Mouse (Mus musculus): Measurements from ENCODE around the gene 4930451I11Rik. TPM values are rescaled to one million over a fixed set of nuclear protein-coding genes. Genes with fewer than 3 reads are reported as not detected.
A peak's percentile ranks its signal among the peaks of the same experiment; 100 is the strongest.

The 4930451I11Rik gene
- polyA plus RNA-seq, 1 experiment from 2014 or later, result not detected

DNA sequence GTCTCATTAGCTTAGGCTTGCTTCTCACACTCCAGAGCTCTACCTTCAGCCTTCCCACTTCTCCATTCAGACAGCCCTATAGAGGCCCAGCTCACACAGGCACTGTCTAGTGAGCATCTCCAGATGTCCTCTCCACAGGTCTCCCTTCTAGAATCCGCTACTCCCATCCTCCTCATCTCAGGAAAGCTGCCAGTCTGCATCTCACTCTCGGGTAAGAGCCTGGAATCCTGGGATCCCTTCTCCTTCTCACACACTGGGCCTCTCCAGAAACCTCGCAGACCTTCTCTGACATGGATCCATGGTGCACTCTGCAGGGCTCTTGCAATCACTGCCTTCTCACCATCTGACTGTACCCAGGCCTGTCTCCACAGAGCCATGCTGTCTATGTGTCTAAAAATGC lies 24.2 kb upstream of the 4930451I11Rik start:
- Histone ChIP-seq H3K9me3 (no peaks in the 10 kb centered on the region), H3K36me3 (peaks cover 88% of the 10 kb centered on the region), H3K4me1 (peaks cover 8% of the 10 kb centered on the region), H3K27me3 (ENCODE audit: insufficient read depth, poor library complexity, severe bottlenecking) (peaks cover 19% of the 10 kb centered on the region), H3K4me3 (no peak overlapping the region), H3K27ac (no peak overlapping the region)
- WGBS, result 81% methylated on average over 3 of the region's 3 CpGs
- no peak for DNase-seq (ENCODE audit: low spot score)

DNA sequence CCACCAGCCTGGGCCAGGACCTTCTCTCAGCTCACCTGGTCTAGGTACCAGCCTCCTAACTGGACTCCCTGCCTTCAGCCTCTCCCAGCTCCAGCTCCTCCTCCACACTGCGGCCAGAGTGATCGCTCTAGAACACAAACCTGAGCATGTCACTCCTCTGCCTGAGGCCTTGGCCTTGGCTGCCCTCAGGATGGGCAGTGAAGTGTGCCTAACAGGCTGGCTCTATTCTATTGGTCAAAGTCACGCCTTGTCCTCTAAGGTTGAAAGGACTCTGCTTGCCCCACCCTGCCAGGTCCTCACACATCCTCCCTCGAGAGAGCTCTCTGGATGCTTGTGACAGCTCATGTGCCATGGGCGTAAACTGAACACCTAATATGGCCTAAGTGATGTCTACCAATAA lies 22.0 kb upstream of the 4930451I11Rik start:
- peaks cover 41% of the 10 kb centered on the region for H3K27me3 ChIP-seq (ENCODE audit: insufficient read depth, poor library complexity, severe bottlenecking)
- H3K4me3 ChIP-seq, result no peak overlapping the region
- no peaks in the 10 kb centered on the region for H3K9me3 ChIP-seq
- DNase-seq (ENCODE audit: low spot score), result no peak
- peaks cover 70% of the 10 kb centered on the region for H3K36me3 ChIP-seq
- 92% methylated on average over 5 of the region's 5 CpGs for WGBS
- peaks cover 24% of the 10 kb centered on the region for H3K4me1 ChIP-seq
- H3K27ac ChIP-seq, result no peak overlapping the region

DNA sequence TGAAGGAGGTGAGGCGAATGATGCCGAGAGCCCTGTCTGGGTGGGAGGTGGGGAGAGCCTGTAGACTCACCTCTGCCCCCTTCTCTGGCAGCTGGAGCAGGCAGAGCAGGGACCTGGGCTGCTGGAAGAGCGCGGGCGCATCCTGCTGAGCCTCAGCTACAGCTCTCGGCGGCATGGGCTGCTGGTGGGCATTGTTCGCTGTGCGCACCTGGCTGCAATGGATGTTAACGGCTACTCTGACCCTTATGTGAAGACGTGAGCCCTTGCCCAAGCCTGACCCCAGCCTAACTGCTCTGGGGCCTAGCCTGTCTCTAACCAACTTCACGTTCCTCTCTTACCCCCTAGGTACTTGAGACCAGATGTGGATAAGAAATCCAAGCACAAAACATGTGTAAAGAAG lies 19.8 kb upstream of the 4930451I11Rik start:
- H3K36me3 ChIP-seq, result peaks cover 48% of the 10 kb centered on the region
- peaks cover 35% of the 10 kb centered on the region for H3K4me1 ChIP-seq
- no peaks in the 10 kb centered on the region for H3K9me3 ChIP-seq
- no peak overlapping the region; the same call in 1 of the 2 replicates for H3K27ac ChIP-seq
- DNase-seq (ENCODE audit: low spot score), result no peak
- no peak overlapping the region for H3K4me3 ChIP-seq
- peaks cover 63% of the 10 kb centered on the region for H3K27me3 ChIP-seq (ENCODE audit: insufficient read depth, poor library complexity, severe bottlenecking)
- 41% methylated on average over 12 of the region's 12 CpGs for WGBS

DNA sequence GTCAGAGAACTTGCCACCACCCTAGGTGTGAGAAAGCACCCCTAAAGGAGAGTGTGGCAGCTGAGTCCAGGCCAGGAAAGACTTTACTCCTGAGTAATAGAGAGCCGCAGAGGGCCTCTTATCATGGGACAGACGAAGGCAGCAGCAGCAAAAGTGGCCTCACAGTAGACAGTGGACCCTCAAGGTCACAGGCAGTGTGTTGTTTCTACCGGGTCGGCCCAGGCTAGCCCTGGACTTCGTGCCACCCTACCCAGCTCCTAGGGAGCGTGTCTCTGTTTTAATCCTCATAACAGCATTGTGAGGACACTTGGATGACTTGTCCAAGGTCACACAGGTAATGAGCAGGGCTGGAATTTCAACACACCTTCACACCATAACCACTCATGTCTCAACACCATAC lies 18.7 kb upstream of the 4930451I11Rik start:
- no peaks in the 10 kb centered on the region for H3K9me3 ChIP-seq
- H3K27me3 ChIP-seq (ENCODE audit: insufficient read depth, poor library complexity, severe bottlenecking), result peaks cover 63% of the 10 kb centered on the region
- H3K4me1 ChIP-seq, result peaks cover 35% of the 10 kb centered on the region
- H3K4me3 ChIP-seq, result no peak overlapping the region
- no peak for DNase-seq (ENCODE audit: low spot score)
- WGBS, result 66% methylated on average over 6 of the region's 6 CpGs
- peaks cover 38% of the 10 kb centered on the region for H3K36me3 ChIP-seq
- no peak overlapping the region for H3K27ac ChIP-seq

DNA sequence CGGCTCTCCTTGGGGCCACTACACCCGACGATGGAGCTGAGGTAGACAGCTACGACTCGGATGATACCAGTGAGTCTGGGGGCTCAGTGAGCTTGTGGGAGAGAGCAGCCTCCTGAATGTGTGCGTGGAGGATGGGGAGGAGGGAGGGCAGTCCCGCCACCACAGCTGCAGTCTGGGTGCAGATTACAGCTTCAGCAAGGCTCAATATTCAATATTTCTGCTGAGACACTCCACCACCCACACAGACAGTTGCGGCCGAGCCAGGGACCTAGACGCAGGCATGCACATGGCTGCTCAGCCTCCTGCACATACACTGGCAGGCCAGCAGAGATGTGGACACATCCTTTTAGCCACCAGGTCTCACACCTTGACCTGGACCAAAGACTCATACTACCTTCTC lies 17.4 kb upstream of the 4930451I11Rik start:
- WGBS, result 28% methylated on average over 10 of the region's 10 CpGs
- DNase-seq (ENCODE audit: low spot score), result no peak
- Histone ChIP-seq H3K4me1 (peaks cover 35% of the 10 kb centered on the region), H3K27me3 (ENCODE audit: insufficient read depth, poor library complexity, severe bottlenecking) (peaks cover 69% of the 10 kb centered on the region), H3K27ac (0 out of 2 replicates have a peak overlapping the region, but pooled peaks have one; percentile 2), H3K4me3 (peak overlapping the region; percentile 68), H3K9me3 (no peaks in the 10 kb centered on the region), H3K36me3 (peaks cover 24% of the 10 kb centered on the region)

DNA sequence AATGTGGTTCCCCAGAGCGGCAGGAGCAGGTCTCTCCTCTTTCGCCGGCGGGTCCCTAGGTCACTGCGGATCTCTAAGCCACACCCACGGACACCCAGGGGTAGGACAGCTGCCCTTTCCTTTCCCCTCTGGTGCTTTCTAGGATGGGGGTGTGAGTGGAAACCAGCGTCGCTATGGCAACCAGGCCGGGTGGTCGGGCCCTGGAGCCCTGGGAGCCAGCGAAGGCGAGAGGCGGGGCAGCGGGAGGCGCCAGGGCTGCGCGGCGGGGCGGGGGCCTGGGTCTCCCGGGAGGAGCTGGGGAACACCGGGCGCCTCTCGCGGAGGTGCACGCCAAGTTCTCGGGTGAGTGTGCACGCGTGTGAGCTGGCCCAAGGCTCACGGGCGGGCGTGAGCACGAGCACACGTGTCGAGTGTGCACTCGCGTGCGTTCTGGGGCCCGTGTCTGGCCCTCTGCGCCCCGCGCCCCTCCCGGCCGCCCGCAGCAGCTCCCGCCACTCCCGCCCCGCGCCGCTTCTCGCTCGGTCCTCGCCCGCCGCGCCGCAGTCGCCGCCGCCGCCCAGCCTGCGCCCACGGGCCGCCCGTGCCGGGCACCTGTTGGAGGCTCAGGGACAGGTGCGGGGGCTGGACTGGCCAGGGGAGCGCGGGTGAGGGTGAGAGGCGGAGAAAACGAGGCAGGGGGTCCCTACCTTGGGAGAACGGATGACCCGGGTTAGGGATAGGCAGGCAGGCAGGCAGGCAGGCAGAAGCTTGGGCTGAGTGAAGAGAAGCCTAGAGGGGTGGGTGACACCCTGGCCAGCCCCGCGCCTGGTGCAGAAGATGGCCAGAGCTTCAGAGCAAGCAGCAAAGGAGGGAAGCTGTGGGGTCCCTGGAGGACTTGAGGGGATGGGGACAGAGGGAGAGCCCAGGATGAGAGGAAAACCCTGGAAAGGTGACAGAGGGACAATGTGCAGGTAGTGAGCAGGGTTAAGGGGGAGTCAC lies 16.3 kb upstream of the 4930451I11Rik start:
- H3K9me3 ChIP-seq, result no peaks in the 10 kb centered on the region
- under 1% methylated on average over 71 of the region's 74 CpGs for WGBS
- DNase-seq (ENCODE audit: low spot score), result no peak
- peaks cover 35% of the 10 kb centered on the region for H3K4me1 ChIP-seq
- H3K27me3 ChIP-seq (ENCODE audit: insufficient read depth, poor library complexity, severe bottlenecking), result peaks cover 66% of the 10 kb centered on the region
- peaks cover 13% of the 10 kb centered on the region for H3K36me3 ChIP-seq
- H3K4me3 ChIP-seq, result peak overlapping the region; percentile 68
- H3K27ac ChIP-seq, result peak overlapping the region; percentile 56

DNA sequence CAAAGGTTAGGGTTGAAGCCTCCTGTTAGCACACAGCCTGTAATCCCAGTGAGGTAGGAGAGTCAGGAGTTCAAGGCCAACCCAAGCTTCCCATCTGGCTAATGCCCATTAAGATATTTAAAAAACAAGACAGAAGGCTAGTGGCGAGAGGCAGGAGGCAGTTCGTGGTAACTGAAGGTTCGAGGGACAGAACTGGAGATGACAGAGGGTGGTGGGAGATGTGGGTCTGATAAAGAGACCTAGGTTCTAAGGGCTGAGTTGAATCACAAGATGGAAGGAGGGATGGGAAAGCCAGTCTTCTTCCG lies 15.6 kb upstream of the 4930451I11Rik start, which contains the start of gene Doc2a:
Gene Doc2a, plus strand, starts transcription at position 301 of the 305 bp plus-strand sequence.
- no peak for DNase-seq (ENCODE audit: low spot score)
- H3K27ac ChIP-seq, result peak within 1 kb of the TSS; percentile 56
- peak within 1 kb of the TSS; percentile 68 for H3K4me3 ChIP-seq
- peaks cover 61% of the 10 kb centered on the region for H3K27me3 ChIP-seq (ENCODE audit: insufficient read depth, poor library complexity, severe bottlenecking)
- 25% methylated on average over 4 of the region's 4 CpGs for WGBS
- peaks cover 7% of the 10 kb centered on the region for H3K36me3 ChIP-seq
- H3K9me3 ChIP-seq, result no peaks in the 10 kb centered on the region
- peaks cover 35% of the 10 kb centered on the region for H3K4me1 ChIP-seq

DNA sequence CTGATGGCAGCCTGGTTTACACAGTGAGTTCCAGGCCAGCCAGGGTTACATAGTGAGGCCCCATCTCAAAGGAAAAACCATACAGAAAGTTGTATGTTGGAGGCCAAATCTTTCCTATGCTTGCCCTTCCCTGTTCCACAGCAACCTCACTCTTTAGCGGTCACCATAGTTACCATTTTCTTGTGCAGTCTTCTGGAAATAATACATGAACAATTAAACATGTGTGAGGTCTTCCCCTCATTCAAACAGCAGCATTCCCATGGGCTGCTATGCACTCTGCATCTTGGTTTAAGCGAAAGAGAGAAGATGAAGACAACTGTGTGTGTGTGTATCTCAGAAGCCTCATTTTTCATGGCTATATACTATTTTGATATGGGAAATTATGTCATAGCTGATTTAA lies 14.1 kb upstream of the 4930451I11Rik start:
- Histone ChIP-seq H3K4me1 (peaks cover 28% of the 10 kb centered on the region), H3K9me3 (no peaks in the 10 kb centered on the region), H3K4me3 (no peak overlapping the region), H3K27ac (no peak overlapping the region), H3K27me3 (ENCODE audit: insufficient read depth, poor library complexity, severe bottlenecking) (peaks cover 48% of the 10 kb centered on the region), H3K36me3 (no peaks in the 10 kb centered on the region)
- DNase-seq (ENCODE audit: low spot score), result no peak
- whole genome bisulfite sequencing, result 84% methylated on average over 2 of the region's 2 CpGs

DNA sequence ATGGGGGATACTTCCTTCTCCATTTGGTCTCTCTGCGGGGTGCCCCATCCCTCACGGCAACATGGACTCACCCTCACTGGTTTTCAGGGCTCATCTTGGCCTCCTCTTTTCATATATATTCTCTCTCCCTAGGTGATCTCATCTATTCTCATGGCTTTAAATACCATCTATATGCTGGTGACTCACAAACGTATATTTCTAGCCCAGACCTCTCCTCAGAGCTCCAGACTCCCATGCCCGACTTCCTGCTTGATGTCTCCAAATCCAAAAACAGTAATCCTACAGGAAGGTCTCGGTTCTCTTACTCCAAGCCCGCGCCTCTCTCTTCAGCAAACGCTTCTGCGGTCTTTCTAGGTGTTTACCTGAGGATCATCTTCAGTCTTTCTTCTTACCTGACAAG lies 11.8 kb upstream of the 4930451I11Rik start:
- Histone ChIP-seq H3K27ac (no peak overlapping the region), H3K27me3 (ENCODE audit: insufficient read depth, poor library complexity, severe bottlenecking) (peaks cover 26% of the 10 kb centered on the region), H3K4me1 (peaks cover 11% of the 10 kb centered on the region), H3K36me3 (no peaks in the 10 kb centered on the region), H3K4me3 (no peak overlapping the region), H3K9me3 (no peaks in the 10 kb centered on the region)
- WGBS, result 64% methylated on average over 9 of the region's 9 CpGs
- DNase-seq (ENCODE audit: low spot score), result no peak

DNA sequence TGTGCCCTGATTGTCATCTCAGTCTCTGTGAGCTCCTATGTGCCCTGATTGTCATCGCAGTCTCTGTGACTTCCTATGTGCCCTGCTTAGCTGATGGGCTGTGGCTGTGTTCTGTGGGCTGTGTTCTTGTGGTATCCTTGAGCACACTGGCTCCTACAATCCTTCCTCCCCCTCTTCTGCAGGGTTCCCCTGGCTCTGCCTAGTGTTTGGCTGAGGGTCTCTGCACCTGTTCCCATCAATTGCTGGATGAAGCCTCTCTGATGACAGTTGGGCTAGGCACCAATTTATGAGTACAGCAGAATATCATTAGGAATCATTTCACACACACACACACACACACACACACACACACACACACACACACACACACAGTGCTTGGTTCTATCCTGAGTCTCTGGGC lies 1.9 kb upstream of the 4930451I11Rik start:
- H3K36me3 ChIP-seq, result no peaks in the 10 kb centered on the region
- no peak for DNase-seq (ENCODE audit: low spot score)
- peaks cover 46% of the 10 kb centered on the region for H3K27me3 ChIP-seq (ENCODE audit: insufficient read depth, poor library complexity, severe bottlenecking)
- WGBS, result 95% methylated on average over 1 of the region's 1 CpGs
- 0 out of 2 replicates have a peak, but pooled peaks cover 3% of the 10 kb centered on the region for H3K4me1 ChIP-seq
- H3K9me3 ChIP-seq, result no peaks in the 10 kb centered on the region
- no peak overlapping the region for H3K27ac ChIP-seq
- H3K4me3 ChIP-seq, result no peak overlapping the region

DNA sequence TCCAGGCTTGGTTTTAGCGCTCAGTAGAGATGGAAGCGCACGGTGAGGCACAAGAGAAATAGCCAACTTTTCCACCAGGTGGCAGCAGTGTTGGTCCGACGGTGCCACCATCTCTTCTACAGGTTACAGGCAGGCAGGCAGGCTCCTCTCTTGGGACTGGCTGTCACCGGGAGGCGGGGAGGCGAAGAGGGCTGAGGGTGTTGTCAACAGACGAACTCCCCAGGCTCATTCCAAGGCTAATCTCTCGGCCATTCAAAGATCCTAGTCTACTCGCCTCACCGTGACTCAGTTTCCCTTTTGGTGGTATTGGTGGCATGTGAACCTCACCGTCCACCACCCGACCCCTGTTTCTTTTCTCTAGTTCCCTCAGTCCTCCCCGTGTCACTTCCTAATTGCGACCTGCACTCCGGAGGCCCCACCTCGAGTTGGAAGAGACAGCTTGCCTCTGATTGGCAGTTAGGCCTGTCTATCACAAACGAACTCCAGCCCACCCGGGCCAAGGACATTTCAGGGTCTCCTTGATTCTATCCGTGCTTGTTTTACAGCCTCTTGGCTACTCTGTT lies 678 bp upstream of the 4930451I11Rik start:
- Histone ChIP-seq H3K27me3 (ENCODE audit: insufficient read depth, poor library complexity, severe bottlenecking) (peaks cover 52% of the 10 kb centered on the region), H3K27ac (peak overlapping the region; percentile 67), H3K36me3 (no peaks in the 10 kb centered on the region), H3K4me3 (peak overlapping the region; percentile 56), H3K9me3 (no peaks in the 10 kb centered on the region), H3K4me1 (0 out of 2 replicates have a peak, but pooled peaks cover 3% of the 10 kb centered on the region)
- WGBS, result 2% methylated on average over 21 of the region's 21 CpGs
- DNase-seq (ENCODE audit: low spot score), result peak; percentile 93

DNA sequence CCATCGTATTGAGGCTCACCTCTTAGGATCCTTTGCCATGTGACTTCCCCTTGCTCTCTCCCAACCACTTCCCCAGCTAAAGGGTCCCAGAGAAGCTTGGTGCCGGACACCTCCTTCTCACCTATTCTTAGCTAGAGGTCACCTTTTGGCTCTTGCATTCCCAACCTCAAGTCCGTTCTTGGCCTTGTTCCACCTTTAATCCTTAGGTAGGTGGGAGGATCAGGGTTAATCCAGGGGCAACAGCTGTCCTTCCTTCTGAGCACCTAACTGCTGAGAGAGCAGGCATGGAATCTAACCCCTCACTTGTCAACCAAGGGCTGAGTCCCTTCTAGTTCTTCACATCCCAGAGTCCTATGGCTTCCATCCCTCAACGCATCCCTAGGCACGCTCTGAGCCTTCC lies 5.5 kb downstream of the 4930451I11Rik start:
- Histone ChIP-seq H3K27ac (no peak overlapping the region), H3K36me3 (no peaks in the 10 kb centered on the region), H3K27me3 (ENCODE audit: insufficient read depth, poor library complexity, severe bottlenecking) (peaks cover 75% of the 10 kb centered on the region), H3K4me3 (no peak overlapping the region), H3K4me1 (peaks cover 18% of the 10 kb centered on the region), H3K9me3 (no peaks in the 10 kb centered on the region)
- DNase-seq (ENCODE audit: low spot score), result no peak
- 62% methylated on average over 5 of the region's 5 CpGs for WGBS

DNA sequence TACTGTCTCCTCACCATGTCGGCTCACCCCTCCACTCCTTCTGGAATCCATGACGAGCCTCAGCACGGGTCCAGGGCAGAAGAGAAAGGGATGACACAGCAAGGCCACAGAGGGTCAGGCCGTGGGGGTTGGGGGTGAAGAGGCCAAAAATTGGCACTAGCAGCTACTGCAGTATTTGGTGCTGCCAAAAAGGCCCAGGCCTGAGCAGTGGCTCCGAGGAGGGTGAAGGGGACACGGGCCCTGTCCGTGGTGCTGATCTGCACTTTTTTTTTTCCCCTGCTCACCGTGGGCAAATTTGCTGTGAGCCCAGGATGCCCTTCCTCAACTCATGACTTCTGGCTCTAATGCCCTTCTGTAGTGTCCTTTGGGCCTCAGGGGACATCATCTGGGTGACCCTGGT lies 6.0 kb downstream of the 4930451I11Rik start:
- Histone ChIP-seq H3K27ac (no peak overlapping the region), H3K27me3 (ENCODE audit: insufficient read depth, poor library complexity, severe bottlenecking) (peaks cover 69% of the 10 kb centered on the region), H3K9me3 (no peaks in the 10 kb centered on the region), H3K36me3 (no peaks in the 10 kb centered on the region), H3K4me1 (peaks cover 18% of the 10 kb centered on the region), H3K4me3 (no peak overlapping the region)
- WGBS, result 20% methylated on average over 8 of the region's 8 CpGs
- no peak for DNase-seq (ENCODE audit: low spot score)
